Mouse (Mus musculus): ENCODE data around the gene Hoxb5.
A peak's percentile ranks its signal among the peaks of the same experiment; 100 is the strongest.

Gene Hoxb5

DNA sequence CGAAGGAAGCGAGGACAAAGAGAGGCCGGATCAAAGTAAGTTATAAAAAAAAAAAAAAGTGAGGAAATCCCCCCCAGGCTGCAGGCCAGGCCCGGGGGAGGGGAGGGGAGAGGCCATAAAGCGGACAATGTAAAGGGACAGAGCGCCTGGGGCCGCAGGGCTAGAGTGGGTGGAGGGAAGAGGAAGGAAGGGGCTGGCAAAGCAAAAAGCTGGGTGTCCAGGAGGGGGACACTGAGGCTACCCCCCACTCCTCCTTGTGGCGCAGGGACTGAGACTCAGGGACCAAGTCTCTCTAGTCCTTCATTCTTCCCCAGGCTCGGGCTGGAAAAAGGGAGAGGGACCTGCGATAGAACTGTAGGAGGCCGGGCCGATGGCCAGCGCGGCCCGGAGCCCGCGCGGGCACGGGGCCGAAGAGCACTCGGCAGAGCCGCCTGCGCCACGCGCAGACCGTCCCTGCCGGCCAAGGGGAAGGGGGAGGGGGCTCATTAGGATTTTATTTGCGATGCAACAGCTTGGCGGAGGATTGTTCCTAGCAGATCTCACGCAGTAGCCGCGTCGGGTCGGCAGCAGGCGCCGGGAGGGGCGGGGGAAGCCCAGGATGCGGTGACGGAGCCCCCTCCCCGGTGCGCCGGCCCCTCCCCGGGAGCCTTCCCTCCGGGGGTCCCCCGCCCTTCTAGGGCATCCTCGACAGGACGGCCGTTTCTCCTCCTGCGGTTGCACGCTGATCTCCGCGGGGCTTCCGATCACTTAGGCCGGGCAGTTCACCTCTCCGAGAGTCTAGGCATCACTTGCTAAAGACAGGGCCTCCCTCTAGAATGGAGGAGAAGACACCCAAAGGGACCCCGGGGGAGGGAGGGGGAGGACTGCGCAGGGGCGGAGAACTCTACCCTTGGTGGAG lies 30.9 kb upstream of the Hoxb5 start:
- DNase-seq, result no peak

DNA sequence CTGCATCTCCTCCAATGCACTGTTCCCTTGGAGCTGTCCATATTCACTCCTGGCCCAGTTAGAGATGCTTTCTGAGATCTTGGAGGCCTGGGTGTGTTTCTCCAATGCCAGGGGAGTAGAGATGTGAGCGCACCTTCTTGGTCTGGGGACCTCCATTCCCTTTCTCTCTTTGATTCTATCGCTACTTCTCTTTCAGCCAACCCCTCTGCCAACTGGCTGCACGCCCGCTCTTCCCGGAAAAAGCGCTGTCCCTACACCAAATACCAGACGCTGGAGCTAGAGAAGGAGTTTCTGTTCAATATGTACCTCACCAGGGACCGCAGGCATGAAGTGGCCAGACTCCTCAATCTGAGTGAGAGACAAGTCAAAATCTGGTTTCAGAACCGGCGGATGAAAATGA lies 28.7 kb upstream of the Hoxb5 start:
- DNase-seq, result no peak

DNA sequence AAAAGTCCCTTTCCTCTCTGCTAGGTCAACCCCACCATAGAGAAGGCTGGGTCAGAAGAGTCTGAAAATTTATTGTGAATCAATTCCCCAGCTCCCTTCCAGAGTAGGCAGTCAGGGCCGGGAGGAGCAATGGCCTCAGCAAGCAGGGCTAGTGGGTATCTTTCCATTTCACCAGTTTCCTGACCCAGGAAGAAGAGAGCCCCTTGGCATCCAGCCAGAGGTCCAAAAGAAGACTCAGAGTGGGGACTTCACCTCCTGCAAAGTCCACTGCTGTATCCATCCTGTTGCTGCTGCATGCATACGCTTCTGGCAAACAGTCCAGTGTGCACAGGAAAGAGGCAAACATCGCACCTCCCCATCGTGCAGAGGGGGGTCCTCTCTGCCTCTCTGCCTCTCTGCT lies 27.2 kb upstream of the Hoxb5 start:
- DNase-seq, result no peak

DNA sequence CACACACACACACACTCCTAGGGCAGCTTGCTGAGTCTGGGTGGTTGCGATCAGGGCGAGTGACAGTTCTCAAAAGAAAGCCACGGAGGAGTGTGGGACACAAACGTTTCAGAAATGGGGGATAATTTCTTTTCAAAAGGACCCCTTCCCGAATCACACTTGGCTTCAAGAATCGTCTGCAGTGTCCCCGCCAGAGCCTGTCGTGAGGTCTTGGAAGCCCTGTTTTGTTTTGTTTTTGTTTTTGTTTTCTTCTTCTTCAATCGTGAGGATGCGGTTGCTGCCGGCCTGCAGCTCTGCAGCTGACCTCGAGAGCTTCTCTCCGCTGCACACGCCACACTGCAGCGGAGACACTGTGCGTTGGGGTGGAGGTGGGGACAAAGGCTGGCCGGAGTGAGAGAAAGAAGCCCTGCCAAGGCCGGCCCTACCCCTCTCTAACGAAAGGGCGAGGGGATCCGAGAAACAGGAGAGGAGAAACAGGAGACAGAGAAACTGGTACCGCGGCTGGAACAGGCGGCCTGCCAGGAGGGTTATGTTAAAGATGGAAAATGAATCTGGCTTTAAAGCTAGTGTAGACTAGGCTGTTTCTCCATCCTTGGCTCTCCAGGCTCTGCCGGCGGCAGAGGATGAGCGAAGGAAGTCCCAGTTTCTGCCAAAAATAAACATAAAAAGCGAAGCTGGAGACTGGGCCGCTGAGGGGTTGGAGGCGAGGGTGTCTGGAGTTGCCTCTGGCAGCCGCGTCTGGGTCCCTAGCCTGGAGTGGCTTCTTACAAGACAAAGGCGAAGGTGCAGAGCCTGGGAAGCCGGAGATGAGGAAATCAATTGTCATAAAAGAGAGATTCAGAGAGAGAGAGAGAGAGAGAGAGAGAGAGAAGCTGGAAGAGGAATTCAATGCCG lies 25.7 kb upstream of the Hoxb5 start:
- no peak for DNase-seq

DNA sequence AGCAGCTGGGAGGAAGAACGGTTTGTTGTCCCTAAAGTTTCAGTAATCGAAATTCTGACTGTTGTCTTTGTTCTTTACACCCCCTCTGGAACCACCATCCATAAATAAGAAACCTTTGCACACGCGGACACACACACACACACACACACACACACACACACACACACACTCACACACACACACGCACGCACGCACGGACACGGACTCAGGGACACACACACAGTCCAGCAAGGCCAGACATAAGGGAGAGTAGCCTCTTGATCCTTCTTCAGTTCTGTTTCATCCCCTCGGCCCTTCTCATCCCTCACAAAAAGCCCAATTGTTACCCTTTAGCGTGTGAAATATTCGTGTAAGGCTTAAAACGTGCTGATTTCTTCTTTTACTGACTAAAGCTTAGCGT lies 24.8 kb upstream of the Hoxb5 start:
- no peak for DNase-seq

DNA sequence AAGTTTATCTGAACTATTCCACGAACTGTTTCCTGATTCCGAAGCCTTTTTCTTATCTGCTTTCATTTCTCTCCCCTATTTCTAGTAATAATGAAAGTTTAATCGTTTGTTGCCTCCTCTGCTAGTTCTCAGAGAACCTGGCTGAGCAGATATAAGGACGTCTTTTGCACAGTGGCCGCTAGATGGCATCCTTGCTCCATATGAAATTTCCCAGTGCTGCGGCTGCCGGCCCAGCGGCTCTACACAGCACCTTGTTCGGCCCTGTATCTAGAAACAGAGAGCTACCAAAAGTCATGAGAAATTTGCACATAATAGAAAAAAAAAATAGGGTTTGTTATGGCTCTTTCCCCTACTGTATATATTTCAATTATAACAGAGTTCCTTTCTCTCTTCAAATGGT lies 24.4 kb upstream of the Hoxb5 start:
- DNase-seq, result peak; percentile 70 to 75

DNA sequence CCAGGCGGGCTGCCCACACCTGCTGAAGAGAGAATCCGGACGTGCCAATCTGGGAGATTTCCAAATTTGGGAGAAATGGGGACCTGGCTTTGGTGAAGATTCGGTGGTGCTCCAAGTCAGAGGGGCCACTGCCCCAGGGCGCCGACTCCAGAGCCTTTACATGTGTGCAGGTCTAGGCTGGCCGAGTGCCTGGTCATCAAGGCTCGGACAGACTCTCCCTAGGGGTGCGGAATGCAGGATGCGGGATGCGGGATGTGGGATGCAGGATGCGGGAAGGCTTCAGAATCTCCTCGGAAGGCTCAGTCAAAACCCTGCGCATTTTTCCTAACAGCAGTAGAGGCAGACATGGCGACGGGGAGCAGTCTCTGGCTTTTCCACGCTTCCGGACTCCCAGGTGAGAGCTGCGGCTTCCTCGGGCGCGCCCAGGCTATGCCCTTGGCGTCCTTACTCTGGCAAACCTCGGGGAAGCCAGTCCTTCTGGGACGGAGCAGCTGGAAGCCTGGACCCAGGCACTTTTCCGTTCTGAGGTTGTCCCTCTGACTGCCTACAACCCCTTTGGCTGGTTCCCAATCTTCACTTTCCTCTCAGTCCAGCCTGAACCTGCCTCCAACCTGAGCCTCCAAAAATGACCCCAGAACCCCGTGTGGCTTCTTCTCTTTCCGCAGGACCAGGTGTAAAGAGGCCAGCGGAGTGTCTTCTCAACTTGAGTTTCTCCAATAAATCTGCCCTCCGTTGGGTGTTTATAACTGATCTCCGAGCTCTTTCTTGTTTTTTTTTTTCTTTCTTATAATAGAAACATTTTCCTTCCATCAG lies 23.5 kb upstream of the Hoxb5 start:
- DNase-seq, result no peak

DNA sequence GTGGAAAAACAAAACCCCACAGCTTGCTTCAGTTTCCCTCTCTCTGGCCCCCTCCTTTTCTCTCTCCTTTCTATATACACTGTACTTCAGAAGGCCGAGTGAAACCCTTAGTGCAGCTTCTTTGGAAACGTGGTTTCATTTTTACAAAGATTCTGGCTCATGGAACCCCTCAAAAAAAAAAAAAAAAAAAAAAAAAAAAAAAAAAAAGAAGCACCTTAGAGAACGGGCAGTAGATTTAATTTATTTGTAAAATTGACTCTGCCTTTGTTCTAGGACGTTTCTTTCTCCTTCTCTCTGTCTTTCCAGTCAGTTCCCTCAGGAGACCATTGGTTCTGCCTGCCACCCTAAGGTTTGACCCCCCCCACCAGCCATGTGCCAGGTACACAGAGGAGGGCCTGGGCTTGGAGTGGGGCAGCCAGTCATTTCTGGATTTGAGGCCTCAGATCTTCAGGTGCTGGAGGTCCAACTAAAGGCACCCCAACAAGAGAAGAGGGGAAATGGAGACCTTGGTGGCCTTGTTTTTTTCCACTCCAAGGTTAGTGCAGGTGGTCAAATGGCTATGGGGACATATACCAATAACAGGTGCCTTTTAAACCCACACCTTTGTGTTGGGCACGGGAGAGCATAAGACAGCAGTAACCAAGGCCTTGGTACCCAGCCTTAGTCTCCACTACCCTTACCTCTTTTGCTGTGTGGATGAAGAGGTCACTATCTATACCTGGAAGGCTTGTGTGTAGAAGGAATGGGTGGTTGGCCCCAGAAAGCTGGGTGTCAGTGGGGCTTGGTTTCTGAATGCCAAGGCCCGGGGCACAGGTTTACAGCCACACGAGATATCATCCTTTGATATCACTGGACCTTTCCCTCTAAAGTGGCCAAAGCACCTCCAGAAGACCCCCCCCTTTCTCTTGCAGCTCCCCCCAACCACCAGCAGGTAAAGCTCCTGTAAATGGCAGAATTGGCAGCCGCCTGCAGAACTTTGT lies 22.4 kb upstream of the Hoxb5 start:
- DNase-seq, result no peak

DNA sequence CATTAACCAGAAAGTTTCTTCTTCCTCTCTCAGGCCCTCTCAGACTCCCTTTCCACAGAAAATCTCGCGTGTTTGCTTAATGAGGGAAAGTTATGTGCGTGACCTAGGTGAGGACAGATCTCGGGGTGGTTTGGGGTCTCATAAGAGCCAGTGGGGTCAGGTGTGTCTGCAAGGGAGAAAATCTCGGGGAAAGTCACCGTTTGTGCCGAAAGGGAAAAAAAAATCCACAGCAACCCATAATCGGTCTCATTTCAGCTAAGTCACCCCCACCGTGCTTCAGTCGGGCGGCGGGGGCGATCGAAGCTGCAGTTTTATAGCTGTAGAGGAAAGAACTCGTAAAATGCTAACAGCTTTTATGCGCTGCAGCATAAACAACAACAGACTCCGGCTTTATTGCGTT lies 21.7 kb upstream of the Hoxb5 start:
- DNase-seq, result no peak

DNA sequence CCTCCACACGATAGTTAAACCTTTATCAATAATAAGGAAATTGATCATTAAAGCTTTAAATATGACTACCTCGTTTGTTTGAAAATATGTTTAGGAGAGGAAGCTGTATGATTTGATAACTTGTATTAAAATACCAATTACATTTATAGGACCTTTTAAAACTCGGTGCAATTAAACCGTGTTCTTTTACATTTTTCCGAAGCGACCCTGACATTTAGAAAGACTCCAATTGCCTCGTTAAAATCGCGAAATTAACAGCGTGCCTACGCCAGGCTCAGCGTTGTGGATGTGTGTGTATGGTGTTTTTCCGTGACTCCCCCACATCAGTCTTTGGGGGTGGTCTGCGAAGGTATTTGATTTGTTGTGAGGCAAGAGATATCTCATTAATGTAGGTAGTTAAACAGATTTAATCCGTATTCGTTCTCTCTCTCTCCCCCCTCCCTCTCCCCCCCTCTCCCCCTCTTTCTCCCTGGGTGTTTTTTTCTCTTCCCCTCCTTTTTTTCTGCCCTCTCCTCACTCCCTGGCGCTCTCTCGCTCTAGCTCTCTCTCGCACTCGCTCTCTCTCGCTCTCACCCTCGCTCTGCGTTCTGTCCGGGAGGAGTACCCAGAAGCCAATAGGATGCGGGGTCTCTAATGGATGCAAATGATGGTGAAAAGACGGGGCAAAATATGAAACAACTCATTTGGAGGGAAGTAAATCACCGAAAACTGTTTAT lies 21.1 kb upstream of the Hoxb5 start, which contains the start of gene Hoxb8:
TSS of gene Hoxb8 (plus strand) at position 51 of the 716 bp plus-strand sequence.
- no peak for DNase-seq

DNA sequence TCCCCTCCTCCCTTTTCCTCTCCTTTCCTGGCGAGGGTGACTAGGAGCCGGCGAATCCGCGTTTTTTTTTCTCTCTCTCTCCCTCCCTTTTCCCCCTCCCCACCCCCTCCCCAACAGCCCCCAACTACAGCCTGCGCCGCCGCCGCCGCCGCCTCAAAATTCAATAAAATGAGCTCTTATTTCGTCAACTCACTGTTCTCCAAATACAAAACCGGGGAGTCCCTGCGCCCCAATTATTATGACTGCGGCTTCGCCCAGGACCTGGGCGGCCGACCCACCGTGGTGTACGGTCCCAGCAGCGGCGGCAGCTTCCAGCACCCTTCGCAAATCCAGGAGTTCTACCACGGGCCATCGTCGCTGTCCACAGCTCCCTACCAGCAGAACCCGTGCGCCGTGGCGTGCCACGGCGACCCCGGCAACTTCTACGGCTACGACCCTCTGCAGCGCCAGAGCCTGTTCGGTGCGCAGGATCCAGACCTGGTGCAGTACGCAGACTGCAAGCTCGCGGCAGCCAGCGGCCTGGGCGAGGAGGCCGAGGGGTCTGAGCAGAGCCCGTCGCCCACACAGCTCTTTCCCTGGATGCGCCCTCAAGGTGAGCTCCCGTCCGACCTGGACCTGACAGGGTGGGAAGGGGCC lies 20.2 kb upstream of the Hoxb5 start:
- no peak for DNase-seq

DNA sequence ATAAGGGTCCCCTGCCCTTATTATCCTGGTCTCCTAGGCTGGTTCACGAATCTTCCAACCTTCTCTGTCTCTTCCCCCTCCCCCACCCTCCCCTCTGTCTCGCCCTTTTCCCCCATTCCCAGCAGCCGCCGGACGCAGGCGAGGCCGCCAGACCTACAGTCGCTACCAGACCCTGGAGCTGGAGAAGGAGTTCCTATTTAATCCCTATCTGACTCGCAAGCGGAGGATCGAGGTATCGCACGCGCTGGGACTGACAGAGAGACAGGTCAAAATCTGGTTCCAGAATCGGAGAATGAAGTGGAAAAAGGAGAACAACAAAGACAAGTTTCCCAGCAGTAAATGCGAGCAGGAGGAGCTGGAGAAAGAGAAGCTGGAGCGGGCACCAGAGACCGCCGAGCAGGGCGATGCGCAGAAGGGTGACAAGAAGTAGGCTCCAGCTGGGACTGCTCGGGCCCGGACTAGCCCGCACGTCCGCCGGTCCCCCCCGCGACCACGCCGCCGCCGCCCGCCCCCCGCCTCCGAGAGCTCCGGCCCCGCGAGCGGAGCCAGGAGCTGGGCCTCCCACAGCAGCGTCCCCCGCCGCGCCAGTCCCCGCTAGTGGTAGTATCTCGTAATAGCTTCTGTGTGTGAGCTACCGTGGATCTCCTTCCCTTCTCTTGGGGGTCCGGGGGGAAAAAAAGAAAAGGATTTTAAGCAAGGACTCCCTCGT lies 18.9 kb upstream of the Hoxb5 start:
- DNase-seq, result no peak

DNA sequence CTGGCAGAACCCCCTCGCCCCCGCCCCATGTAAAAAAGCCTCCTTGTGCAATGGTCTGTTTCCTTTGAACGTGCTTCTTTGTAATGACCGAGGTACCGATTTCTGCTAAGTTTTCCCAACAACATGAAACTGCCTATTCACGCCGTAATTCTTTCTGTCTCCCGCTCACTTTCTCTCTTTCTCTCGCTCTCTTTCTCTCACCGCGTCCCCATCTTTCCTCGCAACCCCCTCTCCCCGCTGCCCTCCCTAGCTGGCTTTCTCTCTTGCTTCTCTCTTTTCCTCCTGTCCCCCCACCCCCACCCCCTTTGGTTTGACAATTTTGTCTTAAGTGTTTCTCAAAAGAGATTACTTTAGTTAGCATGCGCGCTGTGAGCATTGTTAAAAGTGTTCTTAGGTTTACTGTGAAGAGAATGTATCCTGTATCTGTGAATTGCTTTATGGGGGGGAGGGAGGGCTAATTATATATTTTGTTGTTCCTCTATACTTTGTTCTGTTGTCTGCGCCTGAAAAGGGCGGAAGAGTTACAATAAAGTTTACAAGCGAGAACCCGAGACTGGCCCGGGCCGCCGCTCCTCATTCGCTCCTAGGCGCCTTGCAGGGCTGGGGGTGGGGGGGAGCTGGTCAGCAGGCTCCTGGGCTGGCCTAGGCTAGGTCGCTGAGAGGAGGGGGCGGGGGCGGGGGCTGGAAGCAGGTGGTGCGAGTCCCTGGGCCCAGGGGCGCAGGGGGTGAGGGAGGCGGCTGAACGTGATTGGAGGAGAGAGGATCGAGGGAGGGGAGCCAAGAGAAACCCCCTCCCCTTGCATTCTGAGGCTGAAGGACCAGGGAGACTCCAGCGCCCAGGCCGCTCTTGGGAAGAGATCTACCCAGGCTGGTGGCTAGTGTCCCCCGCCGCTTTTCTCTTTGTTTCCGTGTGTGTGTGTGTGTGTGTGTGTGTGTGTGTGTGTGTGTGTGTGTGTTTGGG lies 18.1 kb upstream of the Hoxb5 start:
- DNase-seq, result no peak

DNA sequence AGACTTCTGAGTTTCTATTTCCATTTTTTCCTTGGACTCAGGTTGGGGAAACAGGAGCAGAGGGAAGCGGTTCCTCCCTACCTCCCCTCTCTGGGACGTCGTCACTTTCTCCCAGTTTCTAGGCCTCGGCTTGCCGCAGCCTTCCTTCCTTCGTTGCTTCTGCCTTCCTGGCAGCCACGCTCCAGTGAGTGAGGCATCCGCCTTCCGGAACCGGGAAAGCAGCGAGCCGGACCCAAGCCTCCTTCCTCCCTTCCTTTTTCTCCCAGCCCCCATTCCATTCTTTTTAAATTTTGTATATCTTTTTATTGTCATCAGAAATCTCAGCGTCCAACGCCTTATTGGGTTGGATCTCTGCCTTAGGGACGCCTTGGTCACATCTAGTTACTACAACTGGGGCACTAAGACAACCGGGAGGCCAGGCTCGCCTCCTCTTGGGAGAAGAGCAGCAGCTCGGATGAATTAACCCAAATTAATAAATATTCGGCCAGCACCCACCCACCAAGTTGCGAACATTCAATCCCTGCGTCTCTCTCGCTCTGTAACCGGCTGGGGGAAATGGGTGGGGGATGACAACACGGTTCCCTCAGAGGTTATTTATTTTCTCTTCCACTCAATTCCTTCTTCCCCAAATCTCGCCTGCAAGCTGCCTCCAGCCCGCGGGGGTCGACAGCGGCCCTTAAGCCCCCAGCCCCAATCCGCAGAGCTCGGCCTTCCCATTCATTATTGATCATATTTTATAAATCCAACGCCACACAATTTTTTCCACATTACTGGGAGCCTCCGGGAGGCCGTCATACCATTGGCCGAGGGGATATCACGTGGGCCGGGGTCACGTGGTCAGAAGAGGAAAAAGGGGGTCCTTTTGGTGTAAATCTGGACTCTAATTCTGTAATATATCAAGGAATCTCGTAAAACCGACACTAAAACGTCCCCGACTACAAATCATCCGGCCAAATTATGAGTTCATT lies 17.1 kb upstream of the Hoxb5 start, which contains the start of gene Hoxb7:
TSS of gene Hoxb7 (plus strand) at position 853 of the 968 bp plus-strand sequence.
- no peak for DNase-seq

DNA sequence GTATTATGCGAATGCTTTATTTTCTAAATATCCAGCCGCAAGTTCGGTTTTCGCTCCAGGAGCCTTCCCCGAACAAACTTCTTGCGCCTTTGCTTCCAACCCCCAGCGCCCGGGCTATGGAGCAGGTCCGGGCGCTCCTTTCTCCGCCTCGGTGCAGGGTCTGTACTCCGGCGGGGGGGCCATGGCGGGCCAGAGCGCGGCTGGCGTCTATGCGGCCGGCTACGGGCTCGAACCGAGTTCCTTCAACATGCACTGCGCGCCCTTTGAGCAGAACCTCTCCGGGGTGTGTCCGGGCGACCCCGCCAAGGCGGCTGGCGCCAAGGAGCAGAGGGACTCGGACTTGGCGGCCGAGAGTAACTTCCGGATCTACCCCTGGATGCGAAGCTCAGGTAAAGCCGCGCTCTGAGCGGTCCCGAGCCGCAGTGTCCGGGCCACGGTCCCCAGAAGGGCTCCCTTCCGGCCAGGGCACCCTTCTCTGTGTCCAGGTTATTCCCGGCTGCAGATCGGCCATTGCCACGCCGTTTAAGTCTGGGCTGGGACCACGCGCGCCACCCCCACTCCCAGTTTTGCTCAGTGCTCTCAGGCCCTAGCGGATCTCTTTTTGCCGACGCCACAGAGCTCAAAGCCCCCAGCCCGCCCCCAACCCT lies 16.3 kb upstream of the Hoxb5 start:
- DNase-seq, result no peak

DNA sequence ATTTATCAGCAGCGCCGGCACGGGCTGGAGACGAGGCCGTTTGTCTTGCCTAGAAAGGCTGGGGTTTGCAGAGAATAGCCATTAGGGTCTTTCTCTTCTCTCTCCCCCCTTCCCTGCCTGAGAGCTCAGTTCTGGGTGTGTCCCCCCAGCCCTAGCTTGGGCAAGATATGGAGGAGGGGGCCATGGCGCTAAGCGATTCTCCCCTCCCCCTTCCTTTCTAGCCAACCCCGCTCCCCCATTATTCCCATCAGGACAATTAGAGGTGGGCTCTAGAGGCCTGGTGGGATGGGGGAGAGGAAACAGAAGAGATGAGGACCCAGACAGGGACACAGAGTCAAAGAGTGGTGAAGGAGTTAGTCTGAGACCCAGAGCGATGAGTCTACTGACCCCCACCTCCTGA lies 15.7 kb upstream of the Hoxb5 start:
- DNase-seq, result no peak

Measured in thymus, postnatal 36 days (tissue).